Mouse (Mus musculus) ES-Bruce4 (cell line): ENCODE data around the gene Slc7a11.

Experiments used
- CTCF ChIP-seq: IDR thresholded peaks from one replicate; pipeline ENCODE4 v1.8.1; 2011; ENCODE audit warnings: low read depth, low read length
- EP300 ChIP-seq: IDR thresholded peaks from 2 replicates; pipeline ENCODE4 v1.6.1; 2011; ENCODE audit warnings: low read depth, low read length; ENCODE audit not compliant: insufficient read depth

- no peak for TF ChIP-seq CTCF
- TF ChIP-seq EP300: no peak
These were observed 456.2 kb downstream of the Slc7a11 start for GRCm38 (mm10) chr3:49987236-49987635.
